Mouse (Mus musculus) hindlimb bud, embryonic 11.5 days (tissue): ENCODE measurements around the gene Kcna5.

ENCODE experiments used
- DNase-seq: peaks from one replicate; pipeline ENCODE4 v3.0.0-alpha.2; 2012; ENCODE audit warnings: low read depth, low spot score; ENCODE audit errors: extremely low spot score

The Kcna5 gene

GRCm38 (mm10) chr6:126537512-126537911, 2.3 kb upstream of the Kcna5 start:
- DNase-seq = no peak

- DNase-seq = no peak
Measured at GRCm38 (mm10) chr6:126536926-126537325, 1.7 kb upstream of the Kcna5 start.

DNA sequence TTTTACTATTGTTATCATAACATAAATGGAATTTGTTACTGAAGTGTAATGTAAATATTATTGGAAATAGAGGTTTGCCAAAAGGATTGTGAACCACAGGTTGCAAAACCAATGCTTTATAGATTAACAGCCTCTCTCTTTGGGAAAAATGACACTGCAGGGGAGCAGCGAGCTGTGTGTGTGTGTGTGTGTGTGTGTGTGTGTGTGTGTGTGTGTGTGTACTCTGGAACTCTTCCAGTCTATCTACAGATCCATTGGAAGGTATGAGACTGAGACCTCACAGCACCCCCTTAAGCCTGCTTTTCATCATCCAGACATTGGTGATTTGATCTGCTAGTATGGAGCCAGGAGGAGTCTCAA, 679 bp upstream of the Kcna5 start:
- no peak for DNase-seq

- DNase-seq = no peak
Measured at GRCm38 (mm10) chr6:126534531-126535207, 543 bp downstream of the Kcna5 start.

DNA sequence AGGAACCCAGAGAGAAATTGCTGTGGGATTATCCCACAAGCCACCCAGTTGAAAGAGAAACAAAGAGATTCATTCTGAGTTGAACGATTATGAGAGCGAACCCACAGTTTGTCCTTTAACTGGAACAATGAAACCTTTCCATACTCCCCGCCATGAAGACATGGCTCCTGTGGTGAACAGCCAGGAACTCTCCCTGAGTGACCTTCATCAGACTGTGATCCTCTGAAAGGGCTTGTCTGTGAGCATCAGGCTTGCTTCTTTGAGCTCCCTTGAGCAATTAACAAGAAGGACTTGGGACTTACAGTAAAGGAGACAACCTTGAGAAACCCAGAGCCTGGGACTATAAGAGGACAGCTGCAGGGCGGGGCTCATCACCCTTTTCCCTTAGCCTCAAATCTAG, 3.9 kb downstream of the Kcna5 start:
- no peak for DNase-seq

GRCm38 (mm10) chr6:126530019-126530418, 5.2 kb downstream of the Kcna5 start:
- DNase-seq = no peak

GRCm38 (mm10) chr6:126514720-126515119, 20.5 kb downstream of the Kcna5 start:
- no peak for DNase-seq

GRCm38 (mm10) chr6:126513714-126514248, 21.4 kb downstream of the Kcna5 start:
- DNase-seq = no peak

GRCm38 (mm10) chr6:126513154-126513553, 22.1 kb downstream of the Kcna5 start:
- no peak for DNase-seq

DNA sequence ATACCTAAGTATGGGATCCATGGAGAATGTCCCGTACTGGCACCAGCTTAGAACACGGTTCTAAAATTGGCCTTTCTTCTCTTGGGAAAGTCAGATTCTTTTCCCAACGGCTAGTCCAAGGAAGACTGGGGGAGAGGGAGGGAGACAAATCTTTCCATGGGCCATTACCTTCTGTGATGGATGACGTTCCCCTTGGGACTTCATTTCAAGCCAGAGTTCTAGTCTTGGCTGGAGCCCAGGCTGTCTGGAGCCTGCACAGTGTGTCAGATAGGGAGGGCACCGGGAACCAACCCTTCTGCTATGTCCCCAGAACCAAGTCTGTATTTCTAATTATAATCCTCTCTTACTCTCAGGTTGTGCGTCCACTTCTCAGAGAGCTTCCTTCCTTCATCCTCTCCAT, 26.5 kb downstream of the Kcna5 start:
- no peak for DNase-seq

GRCm38 (mm10) chr6:126503920-126504319, 31.3 kb downstream of the Kcna5 start:
- no peak for DNase-seq

DNA sequence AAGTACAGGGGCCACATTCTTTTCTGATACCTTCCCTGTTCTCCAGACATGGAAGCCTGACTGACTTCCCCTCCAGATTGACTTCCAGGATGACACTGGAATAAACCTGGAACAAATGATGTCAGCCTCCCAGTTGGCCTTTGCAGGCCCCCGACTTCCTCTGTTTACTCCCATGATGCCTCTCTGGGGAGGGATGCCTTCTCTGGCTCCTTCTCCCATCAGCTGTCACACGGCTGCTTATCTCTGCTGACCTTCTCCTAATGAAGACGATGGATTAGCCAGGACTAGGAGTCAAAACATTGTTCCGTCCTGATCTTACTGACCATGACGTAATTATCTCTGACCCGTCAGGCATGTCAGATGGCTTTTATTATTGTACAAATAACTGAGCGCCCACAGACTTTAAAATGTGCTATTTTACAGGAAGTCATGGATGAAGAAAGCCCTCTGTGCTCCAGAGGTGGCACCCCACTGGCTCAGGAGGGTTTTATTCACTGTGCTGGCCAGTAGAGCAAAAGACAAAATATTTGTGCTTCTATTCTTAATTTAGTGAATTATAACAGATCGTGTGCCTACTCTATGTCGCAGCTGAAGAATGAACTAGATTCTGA, 32.4 kb downstream of the Kcna5 start:
- DNase-seq = no peak

GRCm38 (mm10) chr6:126500985-126501384, 34.2 kb downstream of the Kcna5 start:
- DNase-seq = no peak

GRCm38 (mm10) chr6:126500088-126500487, 35.1 kb downstream of the Kcna5 start:
- DNase-seq = no peak

DNA sequence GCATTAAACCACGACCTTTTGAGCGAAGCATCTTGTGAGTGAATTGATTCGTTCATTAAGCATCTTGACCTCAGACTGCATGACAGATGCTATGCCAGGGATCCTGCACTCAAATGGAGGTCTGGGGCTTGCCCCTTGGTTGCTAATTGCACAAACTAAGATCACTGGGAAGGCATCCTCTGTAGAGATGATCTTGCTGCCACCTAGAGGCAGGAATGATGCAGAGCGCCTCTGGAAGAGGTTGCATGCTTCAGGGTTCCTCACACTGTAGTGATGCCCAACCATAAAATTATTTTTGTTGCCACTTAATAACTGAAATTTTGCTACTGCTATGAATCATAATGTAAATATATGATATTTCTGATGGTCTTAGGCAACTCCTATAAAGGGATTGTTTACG, 37.3 kb downstream of the Kcna5 start:
- DNase-seq = no peak

GRCm38 (mm10) chr6:126497173-126497839, 37.9 kb downstream of the Kcna5 start:
- DNase-seq = no peak

- DNase-seq = no peak
Measured at GRCm38 (mm10) chr6:126487136-126487535, 48.1 kb downstream of the Kcna5 start.

DNA sequence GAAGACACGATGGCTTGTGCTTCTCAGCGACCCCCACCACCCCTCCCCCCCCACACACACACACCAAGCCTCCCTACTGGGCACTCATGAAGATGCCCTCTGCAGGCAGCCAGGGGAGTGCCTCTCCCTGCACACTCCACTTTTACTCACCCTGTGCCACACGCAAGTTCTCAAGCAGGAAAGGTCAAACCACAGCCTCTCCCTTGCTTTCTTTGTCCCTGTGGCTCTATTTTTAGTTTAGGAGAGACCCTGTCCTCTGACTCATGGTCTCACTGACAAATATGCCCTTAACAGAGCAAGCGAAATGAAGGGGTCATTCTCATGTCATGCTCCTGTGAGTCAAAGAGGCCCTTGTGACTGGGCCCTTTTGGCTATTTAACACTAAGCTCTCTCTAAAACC, 50.3 kb downstream of the Kcna5 start:
- no peak for DNase-seq

GRCm38 (mm10) chr6:126483264-126483867, 51.8 kb downstream of the Kcna5 start:
- no peak for DNase-seq
